Mouse (Mus musculus) olfactory bulb, adult 2 months (tissue): ENCODE measurements at regions not wholly inside any gene's neighbourhood (a gene's known extent, or its start where the extent isn't known, plus 50 kb on each side); places are given as distances from the start of the nearest gene placed in this dataset.

Experiments used
- H3K27ac ChIP-seq: fragments of 200-500 bp; 2 replicates; pipeline ENCODE4 v1.5.1; 2012; ENCODE audit warnings: low read depth, low read length; ENCODE audit not compliant: insufficient read depth
- H3K4me1 ChIP-seq: fragments of 200-500 bp; 2 replicates; pipeline ENCODE4 v1.6.1; 2012; ENCODE audit warnings: low read length; ENCODE audit not compliant: control insufficient read depth, insufficient read depth
- H3K4me3 ChIP-seq: fragments of 200-500 bp; 2 replicates; pipeline ENCODE4 v1.5.1; 2012; ENCODE audit warnings: mild to moderate bottlenecking, low read depth, low read length, moderate library complexity; ENCODE audit not compliant: insufficient read depth
- CTCF ChIP-seq: fragments of 200-500 bp; IDR thresholded peaks from 2 replicates; pipeline ENCODE4 v1.5.1; 2012; ENCODE audit warnings: low read depth, mild to moderate bottlenecking, low read length, moderate library complexity; ENCODE audit not compliant: insufficient read depth
- POLR2A ChIP-seq: fragments of 200-500 bp; IDR thresholded peaks from 2 replicates; pipeline ENCODE4 v1.6.1; 2012; ENCODE audit warnings: mild to moderate bottlenecking, low read depth, low read length, moderate library complexity; ENCODE audit not compliant: insufficient read depth
- WGBS: fragments of 180-500 bp; shearing (Covaris S2); methylation state at CpG from one replicate; pipeline ENCODE4 v1.1.7; 2018; 5-methylcytosine and 5-hydroxymethylcytosine counted together

GRCm38 (mm10) chr12:29096033-29096913, 344.7 kb downstream of the Eipr1 start:
- WGBS, result 13% methylated on average over 16 of the region's 16 CpGs
- TF ChIP-seq CTCF, result no peak
- no peak for TF ChIP-seq POLR2A
- Histone ChIP-seq H3K4me3 (no peak overlapping the region), H3K4me1 (peaks cover 18% of the 10 kb centered on the region), H3K27ac (peak overlapping the region; percentile 62)

GRCm38 (mm10) chr12:29100042-29100570, 348.5 kb downstream of the Eipr1 start:
- Histone ChIP-seq H3K27ac (no peak overlapping the region), H3K4me1 (peaks cover 16% of the 10 kb centered on the region), H3K4me3 (no peak overlapping the region)
- 73% methylated on average over 3 of the region's 3 CpGs for WGBS
- no peak for TF ChIP-seq CTCF
- no peak for TF ChIP-seq POLR2A

- TF ChIP-seq POLR2A (no peak), CTCF (no peak)
- 60% methylated on average over 16 of the region's 16 CpGs for WGBS
- peaks cover 21% of the 10 kb centered on the region; the same call in 1 of the 2 replicates for H3K4me1 ChIP-seq
- no peak overlapping the region for H3K4me3 ChIP-seq
- no peak overlapping the region for H3K27ac ChIP-seq
Observed at GRCm38 (mm10) chr12:29106893-29107719, 355.5 kb downstream of the Eipr1 start.

GRCm38 (mm10) chr12:29107720-29108051, 356.1 kb downstream of the Eipr1 start:
- TF ChIP-seq CTCF (no peak), POLR2A (no peak)

GRCm38 (mm10) chr12:29118336-29118735, 366.7 kb downstream of the Eipr1 start:
- WGBS, result 87% methylated on average over 2 of the region's 2 CpGs
- TF ChIP-seq POLR2A (no peak), CTCF (no peak)
- H3K4me3 ChIP-seq, result no peak overlapping the region
- H3K27ac ChIP-seq, result no peak overlapping the region
- H3K4me1 ChIP-seq, result no peaks in the 10 kb centered on the region

More at GRCm38 (mm10) chr12:29107720-29108051, 356.1 kb downstream of the Eipr1 start:
- Histone ChIP-seq H3K4me1 (peaks cover 21% of the 10 kb centered on the region; the same call in 1 of the 2 replicates), H3K4me3 (no peak overlapping the region), H3K27ac (no peak overlapping the region)
- WGBS, result 36% methylated on average over 3 of the region's 3 CpGs

GRCm38 (mm10) chr12:29121159-29121558, 369.6 kb downstream of the Eipr1 start:
- WGBS, result 44% methylated on average over 2 of the region's 2 CpGs
- no peak overlapping the region for H3K27ac ChIP-seq
- H3K4me3 ChIP-seq, result no peak overlapping the region
- H3K4me1 ChIP-seq, result peaks cover 3% of the 10 kb centered on the region
- no peak for TF ChIP-seq POLR2A
- TF ChIP-seq CTCF, result no peak

- no peak overlapping the region for H3K27ac ChIP-seq
- 86% methylated on average over 4 of the region's 4 CpGs for WGBS
- peaks cover 3% of the 10 kb centered on the region for H3K4me1 ChIP-seq
- no peak overlapping the region for H3K4me3 ChIP-seq
- no peak for TF ChIP-seq POLR2A
- no peak for TF ChIP-seq CTCF
Observed at GRCm38 (mm10) chr12:29122931-29123330, 371.3 kb downstream of the Eipr1 start.

GRCm38 (mm10) chr12:29124079-29124668, 372.6 kb downstream of the Eipr1 start:
- TF ChIP-seq POLR2A, result no peak
- TF ChIP-seq CTCF, result no peak
- WGBS, result 36% methylated on average over 7 of the region's 7 CpGs
- Histone ChIP-seq H3K4me3 (no peak overlapping the region), H3K4me1 (peaks cover 7% of the 10 kb centered on the region), H3K27ac (no peak overlapping the region)

GRCm38 (mm10) chr12:29128844-29129243, 377.2 kb downstream of the Eipr1 start:
- WGBS, result 46% methylated on average over 10 of the region's 10 CpGs
- H3K27ac ChIP-seq, result peak overlapping the region; percentile 55; the same call in 1 of the 2 replicates
- TF ChIP-seq POLR2A (no peak), CTCF (peak; percentile 43; the same call in 1 of the 2 replicates)

More at GRCm38 (mm10) chr12:29128844-29129243, 377.2 kb downstream of the Eipr1 start:
- Histone ChIP-seq H3K4me1 (peaks cover 19% of the 10 kb centered on the region), H3K4me3 (no peak overlapping the region)
